Mouse (Mus musculus) adrenal gland, adult 18-20 months (tissue): ENCODE data around the gene Ccdc14. TPM values are rescaled to one million over a fixed set of nuclear protein-coding genes. Genes with fewer than 3 reads are reported as not detected.
"Not testable (repeated sequence)": the region's sequence is repeated elsewhere in the genome, so short reads cannot be mapped to it uniquely, and the experiment has no call there.

Source experiments
- DNase-seq, 2 experiments: peaks; one replicate each; pipeline ENCODE4 v3.0.0; 2021 to 2022; ENCODE audit warnings: low spot score in 2 of 2
- total RNA-seq, 2 experiments: library from RNA; stranded (reverse); gene quantifications; 1 replicate in 1 of 2; 2 replicates in 1 of 2; pipeline ENCODE4 v1.2.3; 2021

The Ccdc14 gene
- total RNA-seq, 2 experiments from 2014 or later: 1.9 to 2.0 TPM

DNA sequence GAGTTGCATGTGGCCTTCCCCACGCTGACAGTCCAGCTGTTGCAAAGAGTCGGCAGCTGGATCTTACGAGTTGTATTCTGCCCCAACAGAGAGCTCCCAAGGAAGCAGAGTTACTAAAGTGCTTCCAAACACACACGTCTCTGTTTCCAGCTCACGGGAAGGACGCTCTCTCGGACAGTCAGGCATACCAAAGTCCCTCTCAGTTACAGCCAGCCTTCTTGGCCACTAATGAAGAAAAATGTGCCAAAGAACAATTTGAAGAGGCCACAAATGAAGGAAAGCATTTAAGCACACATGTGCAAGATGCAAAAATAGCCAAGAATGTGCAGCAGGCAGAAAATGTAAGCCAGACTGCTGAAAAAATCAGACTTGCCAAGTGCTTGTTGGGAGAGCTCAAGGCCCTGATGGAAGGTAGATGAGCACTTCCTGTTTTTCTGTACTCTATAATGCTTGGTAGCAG lies 16.1 kb downstream of the Ccdc14 start:
- DNase-seq: no peak

- no peak for DNase-seq
Measured at GRCm38 (mm10) chr16:34711481-34711880, 21.1 kb downstream of the Ccdc14 start.

- DNase-seq: no peak
Measured at GRCm38 (mm10) chr16:34725156-34725555, 34.7 kb downstream of the Ccdc14 start.

- DNase-seq: not testable (repeated sequence)
Measured at GRCm38 (mm10) chr16:34728610-34729009, 38.2 kb downstream of the Ccdc14 start.

DNA sequence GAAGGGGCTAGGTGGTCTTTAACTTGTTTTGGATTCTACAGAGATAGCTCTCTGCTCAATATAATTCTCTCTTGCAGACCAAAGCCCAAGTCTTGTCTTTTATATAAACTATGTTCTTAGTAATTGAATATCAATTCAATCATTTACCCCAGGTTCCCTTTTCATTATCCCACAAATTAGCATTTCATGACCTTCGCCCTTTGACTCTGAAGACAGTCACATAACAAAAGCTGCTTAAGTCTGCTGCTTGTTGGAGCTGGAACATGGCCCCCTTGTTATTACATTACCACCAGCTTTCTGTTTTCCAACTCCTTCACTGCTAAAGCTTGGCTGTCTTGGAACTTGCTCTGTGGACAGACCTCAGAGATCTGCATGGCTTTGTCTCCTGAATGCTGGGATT lies 39.0 kb downstream of the Ccdc14 start:
- no peak for DNase-seq

DNA sequence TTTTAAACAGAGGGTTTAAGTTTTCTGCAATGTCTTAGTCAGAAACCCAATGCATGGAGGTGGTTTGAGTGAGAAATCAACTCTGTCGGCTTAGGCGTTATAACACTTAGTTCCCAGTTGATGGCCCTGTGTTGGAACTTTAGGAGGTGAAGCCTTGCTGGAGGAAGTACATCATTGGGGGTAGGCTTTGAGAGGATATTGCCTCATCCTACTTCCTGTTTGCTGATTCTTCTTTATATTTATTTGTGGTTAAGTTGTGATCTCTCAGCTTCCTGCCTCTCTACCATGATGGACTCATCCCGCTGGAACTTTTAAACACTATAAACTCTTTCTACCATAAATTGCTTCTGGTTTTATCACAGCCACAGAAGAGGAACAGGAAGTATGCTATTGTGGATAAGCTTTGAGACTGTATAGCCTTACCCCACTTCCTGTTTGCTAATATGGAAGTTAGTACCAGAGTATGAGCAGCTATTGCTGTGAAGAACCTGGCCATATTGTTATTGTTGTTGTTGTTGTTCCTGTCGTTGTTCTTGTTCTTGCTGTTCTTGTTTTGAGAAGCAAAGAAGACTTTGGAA lies 48.3 kb downstream of the Ccdc14 start:
- no peak for DNase-seq

DNA sequence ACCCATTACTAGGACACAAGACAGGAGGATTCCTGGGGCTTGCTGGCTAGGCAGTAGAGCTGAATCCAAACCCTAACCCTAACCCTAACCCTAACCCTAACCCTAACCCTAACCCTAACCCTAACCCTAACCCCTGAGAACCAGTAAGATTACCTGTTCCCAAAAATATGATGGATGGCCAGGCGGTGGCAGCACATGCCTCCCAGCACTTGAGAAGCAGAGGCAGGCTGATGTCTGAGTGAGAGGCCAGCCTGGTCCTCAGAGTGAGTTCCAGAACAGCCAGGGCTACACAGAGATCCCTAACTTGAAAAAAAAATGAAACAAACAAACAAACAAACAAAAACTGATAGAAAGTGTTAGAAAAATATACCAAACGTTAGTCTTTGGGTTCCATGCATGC lies 52.5 kb downstream of the Ccdc14 start:
- DNase-seq: no peak

DNA sequence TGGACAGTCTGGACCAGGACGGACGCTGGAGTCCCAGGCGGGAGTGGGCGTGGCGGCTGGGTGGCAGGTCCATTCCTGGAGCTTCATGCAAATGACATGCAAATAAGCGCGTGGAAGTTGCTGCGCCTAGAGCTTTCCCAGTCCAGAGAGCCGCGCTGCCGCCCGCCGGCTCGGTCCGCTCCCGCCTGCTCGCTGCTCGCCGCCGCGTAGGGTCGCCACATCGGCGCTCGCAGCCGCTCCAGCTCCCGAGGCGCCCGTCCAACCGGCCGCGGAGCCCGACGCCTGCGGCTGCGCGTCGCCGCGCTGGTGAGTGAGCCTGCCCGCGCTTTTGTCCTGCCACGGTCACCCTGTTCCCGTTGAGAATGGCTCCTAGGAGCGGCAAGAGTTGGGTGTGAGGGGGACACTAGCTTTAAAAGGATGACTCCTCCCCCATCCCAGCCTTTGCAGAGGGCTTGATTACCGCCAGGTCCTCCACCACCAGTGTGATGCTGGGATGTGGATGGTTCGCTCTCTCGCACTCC lies 54.7 kb downstream of the Ccdc14 start, which contains the start of gene Mylk:
Gene Mylk (plus strand): TSS at position 146 of the 521 bp plus-strand sequence.
- peak; percentile 80 to 85 for DNase-seq

DNA sequence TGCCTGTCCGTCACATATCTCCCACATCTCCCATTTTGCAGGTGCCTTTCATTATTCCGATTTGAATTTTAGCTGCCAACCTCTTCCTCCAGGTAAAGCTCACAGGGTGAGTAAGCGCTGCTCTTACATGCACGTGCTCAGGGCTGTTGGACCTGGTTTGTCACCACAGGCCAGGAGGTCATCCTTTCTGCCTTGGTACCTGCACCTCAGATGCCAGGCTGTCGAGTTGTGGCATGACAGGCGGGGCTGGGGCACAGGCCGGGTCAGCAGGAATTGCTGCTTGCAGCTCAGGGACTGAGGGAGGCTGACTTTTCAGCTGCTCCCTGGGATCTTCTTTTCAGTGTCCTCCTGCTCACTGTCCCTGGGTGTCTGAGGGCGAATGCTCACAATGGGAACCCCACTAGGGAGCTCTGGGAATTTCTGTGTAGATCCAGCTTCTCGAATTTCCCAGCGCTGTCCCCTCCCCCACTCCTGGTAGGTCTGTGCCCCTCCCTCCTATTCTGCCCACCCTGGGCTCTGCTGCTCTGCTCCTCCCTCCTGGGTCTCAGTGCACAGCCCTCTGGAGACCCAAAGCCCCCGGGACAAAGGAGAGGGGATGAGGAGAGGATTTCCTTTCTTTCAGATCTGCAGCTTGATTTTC lies 57.8 kb downstream of the Ccdc14 start:
- no peak for DNase-seq

GRCm38 (mm10) chr16:34749536-34749935 lies 59.1 kb downstream of the Ccdc14 start:
- DNase-seq: no peak

- no peak for DNase-seq
Measured at GRCm38 (mm10) chr16:34752026-34752425, 61.6 kb downstream of the Ccdc14 start.

GRCm38 (mm10) chr16:34752977-34753376 lies 62.6 kb downstream of the Ccdc14 start:
- no peak for DNase-seq

- no peak for DNase-seq
Measured at GRCm38 (mm10) chr16:34756991-34757390, 66.6 kb downstream of the Ccdc14 start.

- DNase-seq: no peak
Measured at GRCm38 (mm10) chr16:34758205-34758604, 67.8 kb downstream of the Ccdc14 start.

DNA sequence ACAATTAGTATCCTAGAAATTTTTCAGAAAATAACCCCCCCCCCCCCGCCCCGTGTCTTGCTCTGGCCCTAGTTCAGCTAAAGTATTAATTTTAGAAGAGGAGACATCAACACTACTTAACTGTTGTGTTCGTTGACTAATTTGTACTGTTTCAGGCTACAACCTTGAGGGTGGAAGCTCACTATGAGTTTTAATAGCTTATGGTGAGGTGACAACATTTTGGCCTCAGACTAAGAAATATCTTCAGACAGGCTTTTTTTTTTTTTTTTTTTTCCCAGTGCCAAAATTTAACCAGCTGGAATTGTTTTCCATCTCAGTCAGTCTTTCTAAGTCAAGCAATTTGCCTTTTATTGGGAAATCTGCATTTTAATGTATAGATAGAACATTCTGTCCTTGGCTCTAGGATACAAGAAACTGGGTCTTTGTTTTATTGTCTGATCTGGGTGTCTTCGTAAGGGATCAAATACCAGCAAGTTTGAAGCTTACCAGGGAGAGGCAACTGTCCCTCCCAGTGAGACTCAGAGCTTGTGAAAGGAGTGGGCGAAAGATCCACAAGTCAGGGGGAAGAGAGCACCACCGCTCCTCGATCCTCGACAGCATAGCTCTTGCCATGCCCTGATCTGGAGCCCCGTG lies 73.7 kb downstream of the Ccdc14 start:
- no peak for DNase-seq

DNA sequence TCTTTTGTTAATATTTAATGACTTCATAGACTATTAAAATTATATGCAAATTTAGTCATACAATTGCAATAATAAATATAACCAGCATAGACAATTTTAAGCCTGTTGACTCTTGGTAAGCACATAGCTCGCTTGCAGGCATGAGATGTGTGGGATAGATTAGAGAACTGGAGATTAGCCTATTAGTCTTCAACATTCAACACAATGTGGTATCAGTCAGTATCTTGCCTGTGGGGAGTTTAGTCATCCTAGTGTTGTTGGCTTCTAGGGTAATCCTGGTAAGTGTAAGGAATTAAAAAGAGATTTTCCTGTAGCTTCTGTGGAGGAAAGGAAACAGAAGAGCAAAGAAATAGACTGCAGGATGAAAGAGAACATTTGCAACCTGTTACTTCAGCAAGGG lies 75.2 kb downstream of the Ccdc14 start:
- DNase-seq: no peak

DNA sequence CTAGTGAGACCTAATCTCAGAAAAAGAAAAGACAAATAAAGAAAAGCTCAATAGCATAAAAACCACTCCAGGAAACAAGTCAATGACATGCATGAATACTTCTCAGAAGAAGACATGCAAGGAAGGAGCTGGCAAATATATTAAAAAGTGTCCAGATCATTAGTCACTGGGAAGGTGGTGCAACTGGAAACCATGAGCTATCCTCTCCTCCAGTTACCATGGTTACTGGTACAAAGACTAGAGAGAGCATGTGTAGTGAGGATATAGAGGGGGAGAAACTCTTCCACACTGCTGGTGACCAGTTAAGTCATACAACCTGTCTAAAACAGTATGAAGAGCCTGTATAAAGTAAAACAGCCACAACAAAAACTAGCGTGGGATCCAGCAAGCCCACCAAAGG lies 75.8 kb downstream of the Ccdc14 start:
- DNase-seq: no peak

DNA sequence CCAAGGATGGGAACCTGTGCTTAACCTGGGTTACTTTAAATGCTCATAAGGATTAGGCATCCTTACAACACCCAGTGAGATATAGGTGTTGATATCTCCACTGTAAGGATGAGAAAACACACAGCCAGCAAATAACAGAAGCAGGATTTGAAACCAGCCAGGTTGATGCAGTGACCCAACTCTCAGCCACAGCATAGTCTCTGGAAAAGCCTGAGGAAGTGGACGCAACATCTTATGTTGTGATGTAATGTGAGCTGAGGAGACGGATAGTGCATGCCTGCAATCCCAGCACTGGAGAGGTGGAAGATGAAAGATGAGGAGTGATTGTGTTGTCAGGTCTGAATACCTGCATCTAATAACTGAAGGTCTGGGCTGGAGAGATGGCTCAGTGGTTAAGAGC lies 77.0 kb downstream of the Ccdc14 start:
- DNase-seq: no peak

- no peak for DNase-seq
Measured at GRCm38 (mm10) chr16:34768436-34768835, 78.0 kb downstream of the Ccdc14 start.

DNA sequence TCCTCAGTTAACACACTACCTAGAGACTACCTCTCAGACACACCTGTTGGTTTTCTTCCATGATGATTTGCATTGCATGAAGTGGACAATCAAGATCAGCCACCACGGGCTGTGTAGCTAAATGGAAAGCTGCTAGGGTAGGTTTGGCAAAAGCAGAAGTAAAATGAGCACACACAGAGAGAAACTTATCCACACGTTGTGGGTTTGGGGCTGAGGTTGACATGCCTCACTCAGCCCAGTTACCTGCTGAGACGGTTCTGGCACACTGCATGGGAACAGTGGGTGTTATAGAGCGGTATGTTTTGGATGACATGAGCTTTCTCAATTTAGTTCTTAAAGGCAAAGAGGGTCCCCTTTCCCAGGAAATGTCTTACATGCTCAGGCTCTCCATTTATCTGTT lies 79.7 kb downstream of the Ccdc14 start:
- DNase-seq: no peak

GRCm38 (mm10) chr16:34772445-34773032 lies 82.1 kb downstream of the Ccdc14 start:
- DNase-seq: no peak
